Mouse (Mus musculus): ENCODE results near the gene Sgsm1. TPM values are rescaled to one million over a fixed set of nuclear protein-coding genes. Genes with fewer than 3 reads are reported as not detected.

The Sgsm1 gene
- total and polyA plus RNA-seq, 2 experiments from 2014 or later: 0.11 to 1.1 TPM

- Histone ChIP-seq H3K27me3 (ENCODE audit: control insufficient read depth, insufficient read depth, low read length) (peaks cover 12% of the 10 kb centered on the region; the same call in 1 of the 2 replicates), H3K4me2 (ENCODE audit: low read depth, low read length) (peak overlapping the region; percentile 94), H3K9ac (replicated peaks; ENCODE audit: low read depth, low read length) (0 out of 2 replicates have a peak overlapping the region, but pooled peaks have one; percentile 64)
Observed at GRCm38 (mm10) chr5:113219876-113220275, 90.7 kb downstream of the Sgsm1 start.

GRCm38 (mm10) chr5:113219450-113219849, 91.1 kb downstream of the Sgsm1 start:
- H3K27me3 ChIP-seq (ENCODE audit: control insufficient read depth, insufficient read depth, low read length): peaks cover 12% of the 10 kb centered on the region; the same call in 1 of the 2 replicates
- no peaks in the 10 kb centered on the region for H3K4me1 ChIP-seq (ENCODE audit: control insufficient read depth, insufficient read depth)
- no peaks in the 10 kb centered on the region for H3K36me3 ChIP-seq (replicated peaks; ENCODE audit: control insufficient read depth, insufficient read depth, low read length)
- ATAC-seq (ENCODE audit: insufficient read depth, low read depth) (no peak), DNase-seq (ENCODE audit: low spot score) (no peak)
- H3K4me3 ChIP-seq (ENCODE audit: low read depth, low read length): no peak overlapping the region
- no peak overlapping the region for H3K27ac ChIP-seq (ENCODE audit: low read depth)
- no peak overlapping the region for H3K4me2 ChIP-seq (ENCODE audit: low read depth, low read length)
- H3K9me3 ChIP-seq (replicated peaks; ENCODE audit: control insufficient read depth, low read length): no peaks in the 10 kb centered on the region
- H3K9ac ChIP-seq (replicated peaks; ENCODE audit: low read depth, low read length): no peak overlapping the region
- no peak for TF ChIP-seq CTCF (IDR thresholded peaks at IDR 0.05; ENCODE audit: low read depth)
- TF ChIP-seq EP300 (IDR thresholded peaks at IDR 0.05; ENCODE audit: low read depth): no peak
- 78% methylated on average over 6 of the region's 6 CpGs for WGBS

More at GRCm38 (mm10) chr5:113219876-113220275, 90.7 kb downstream of the Sgsm1 start:
- DNase-seq (ENCODE audit: low spot score) (no peak), ATAC-seq (ENCODE audit: insufficient read depth, low read depth) (no peak)
- Histone ChIP-seq H3K9me3 (replicated peaks; ENCODE audit: control insufficient read depth, low read length) (no peaks in the 10 kb centered on the region), H3K27ac (ENCODE audit: low read depth) (no peak overlapping the region), H3K4me1 (ENCODE audit: control insufficient read depth, insufficient read depth) (no peaks in the 10 kb centered on the region), H3K36me3 (replicated peaks; ENCODE audit: control insufficient read depth, insufficient read depth, low read length) (no peaks in the 10 kb centered on the region), H3K4me3 (ENCODE audit: low read depth, low read length) (peak overlapping the region; percentile 67; the same call in 1 of the 2 replicates)
- TF ChIP-seq CTCF (IDR thresholded peaks at IDR 0.05; ENCODE audit: low read depth) (no peak), EP300 (IDR thresholded peaks at IDR 0.05; ENCODE audit: low read depth) (no peak)
- WGBS: 66% methylated on average over 7 of the region's 7 CpGs

- Histone ChIP-seq H3K9ac (replicated peaks; ENCODE audit: low read depth, low read length) (no peak overlapping the region), H3K27ac (ENCODE audit: low read depth) (0 out of 2 replicates have a peak overlapping the region, but pooled peaks have one; percentile 30), H3K4me1 (ENCODE audit: control insufficient read depth, insufficient read depth) (no peaks in the 10 kb centered on the region), H3K4me2 (ENCODE audit: low read depth, low read length) (no peak overlapping the region), H3K36me3 (replicated peaks; ENCODE audit: control insufficient read depth, insufficient read depth, low read length) (no peaks in the 10 kb centered on the region), H3K27me3 (ENCODE audit: control insufficient read depth, insufficient read depth, low read length) (peaks cover 12% of the 10 kb centered on the region; the same call in 1 of the 2 replicates), H3K9me3 (replicated peaks; ENCODE audit: control insufficient read depth, low read length) (no peaks in the 10 kb centered on the region), H3K4me3 (ENCODE audit: low read depth, low read length) (no peak overlapping the region)
- no peak for DNase-seq (ENCODE audit: low spot score)
- 60% methylated on average over 17 of the region's 17 CpGs for WGBS
- no peak for ATAC-seq (ENCODE audit: insufficient read depth, low read depth)
- no peak for TF ChIP-seq EP300 (IDR thresholded peaks at IDR 0.05; ENCODE audit: low read depth)
- no peak for TF ChIP-seq CTCF (IDR thresholded peaks at IDR 0.05; ENCODE audit: low read depth)
Observed at GRCm38 (mm10) chr5:113218617-113219235, 91.9 kb downstream of the Sgsm1 start.

- no peak for DNase-seq (ENCODE audit: low spot score)
- ATAC-seq (ENCODE audit: insufficient read depth, low read depth): no peak
- Histone ChIP-seq H3K9ac (replicated peaks; ENCODE audit: low read depth, low read length) (no peak overlapping the region), H3K4me2 (ENCODE audit: low read depth, low read length) (no peak overlapping the region), H3K4me1 (ENCODE audit: control insufficient read depth, insufficient read depth) (no peaks in the 10 kb centered on the region), H3K27me3 (ENCODE audit: control insufficient read depth, insufficient read depth, low read length) (peaks cover 12% of the 10 kb centered on the region; the same call in 1 of the 2 replicates), H3K9me3 (replicated peaks; ENCODE audit: control insufficient read depth, low read length) (no peaks in the 10 kb centered on the region), H3K27ac (ENCODE audit: low read depth) (no peak overlapping the region), H3K4me3 (ENCODE audit: low read depth, low read length) (no peak overlapping the region), H3K36me3 (replicated peaks; ENCODE audit: control insufficient read depth, insufficient read depth, low read length) (no peaks in the 10 kb centered on the region)
- 79% methylated on average over 12 of the region's 12 CpGs for WGBS
- TF ChIP-seq EP300 (IDR thresholded peaks at IDR 0.05; ENCODE audit: low read depth) (no peak), CTCF (IDR thresholded peaks at IDR 0.05; ENCODE audit: low read depth) (no peak)
Observed at GRCm38 (mm10) chr5:113217076-113217475, 93.5 kb downstream of the Sgsm1 start.

- no peaks in the 10 kb centered on the region for H3K36me3 ChIP-seq (replicated peaks; ENCODE audit: control insufficient read depth, insufficient read depth, low read length)
- no peaks in the 10 kb centered on the region for H3K4me1 ChIP-seq (ENCODE audit: control insufficient read depth, insufficient read depth)
- H3K9ac ChIP-seq (replicated peaks; ENCODE audit: low read depth, low read length): no peak overlapping the region
- H3K4me2 ChIP-seq (ENCODE audit: low read depth, low read length): no peak overlapping the region
- peak overlapping the region; percentile 20; the same call in 1 of the 2 replicates for H3K27ac ChIP-seq (ENCODE audit: low read depth)
- no peak overlapping the region for H3K4me3 ChIP-seq (ENCODE audit: low read depth, low read length)
- no peaks in the 10 kb centered on the region for H3K9me3 ChIP-seq (replicated peaks; ENCODE audit: control insufficient read depth, low read length)
- DNase-seq (ENCODE audit: low spot score) (no peak), ATAC-seq (ENCODE audit: insufficient read depth, low read depth) (no peak)
- H3K27me3 ChIP-seq (ENCODE audit: control insufficient read depth, insufficient read depth, low read length): peaks cover 12% of the 10 kb centered on the region; the same call in 1 of the 2 replicates
- TF ChIP-seq CTCF (IDR thresholded peaks at IDR 0.05; ENCODE audit: low read depth) (no peak), EP300 (IDR thresholded peaks at IDR 0.05; ENCODE audit: low read depth) (no peak)
- 61% methylated on average over 14 of the region's 14 CpGs for WGBS
Observed at GRCm38 (mm10) chr5:113216328-113216960, 94.1 kb downstream of the Sgsm1 start.
